Mouse (Mus musculus) liver, embryonic 16.5 days (tissue): ENCODE measurements around the gene Sparcl1. TPM values are rescaled to one million over a fixed set of nuclear protein-coding genes. Genes with fewer than 3 reads are reported as not detected.

Source experiments
- microRNA-seq: library from miRNA; unstranded; fragments of <30 nt; microRNA quantifications from one replicate; pipeline ENCODE4, GENCODE M21; 2016
- polyA plus RNA-seq: library from polyadenylated mRNA; unstranded; fragments of >200 nt; fragmentation: Nextera tagmentation; extraction: Ambion mirVana; gene quantifications from 2 replicates; pipeline ENCODE4 v1.2.1, GENCODE M21; 2015

The Sparcl1 gene
- polyA plus RNA-seq, 1 experiment from 2014 or later, result 5.1 TPM

Small RNA genes within 50 kb of the gene (microRNA-seq; reads per million reads assigned to microRNA genes)
- 9.4 reads per million, percentile 25 among the genes with 10 or more reads in this experiment for gene Mir5619

Other genes with a start within 250 kb of the Sparcl1 start
- 1.5 and 1.8 TPM in 2 replicates for gene Klhl8, start 202.5 kb downstream of the Sparcl1 start, polyA plus RNA-seq
- 89.7 and 110 TPM in 2 replicates for gene Hsd17b13, start 136.3 kb downstream of the Sparcl1 start, polyA plus RNA-seq
- gene Hsd17b11, start 91.8 kb downstream of the Sparcl1 start, polyA plus RNA-seq, result 3.2 and 3.6 TPM in 2 replicates
- gene Nudt9, start 67.4 kb downstream of the Sparcl1 start, polyA plus RNA-seq, result 62.1 and 67.1 TPM in 2 replicates
- not detected in 2 replicates for gene Gm17660, start 36.1 kb downstream of the Sparcl1 start, polyA plus RNA-seq
- not detected in 2 replicates for gene Dspp, start 57.0 kb upstream of the Sparcl1 start, polyA plus RNA-seq
- not detected in 2 replicates for gene Dmp1, start 88.9 kb upstream of the Sparcl1 start, polyA plus RNA-seq
- gene Ibsp, start 185.4 kb upstream of the Sparcl1 start, polyA plus RNA-seq, result not detected in 2 replicates
- gene Mepe, start 211.6 kb upstream of the Sparcl1 start, polyA plus RNA-seq, result not detected in 2 replicates